8 mouse cellular contexts compared by ENCODE assay signal in genomic region chr9:51881386-51881785, GRCm38 (mm10).
DNase-seq lines count a peak whose midpoint lies in the region; ATAC-seq lines count a peak whose summit lies in the region.
"Had no signal": no experiment of that assay in that cellular context is flagged by ENCODE, and none has a peak within 500 bp of the region (broad histone marks: within the 10 kb centered on the region; RNA-seq: fewer than 3 reads in every experiment).

No protein-coding gene starts in this region.

- no peak overlapping the region for H3K9ac ChIP-seq in midbrain, embryonic 14.5 days (replicated peaks; ENCODE audit: low read length)
- H3K9ac ChIP-seq in midbrain, embryonic 13.5 days (replicated peaks), result no peak overlapping the region
- H3K9ac ChIP-seq: liver, embryonic 14.5 days had no signal

- H3K9me3 ChIP-seq in midbrain, embryonic 14.5 days (ENCODE audit: control insufficient read depth, low read length), result no peaks in the 10 kb centered on the region
- no peaks in the 10 kb centered on the region for H3K9me3 ChIP-seq in midbrain, embryonic 13.5 days

- H3K4me1 ChIP-seq in midbrain, embryonic 14.5 days (ENCODE audit: control insufficient read depth, insufficient read depth, low read length), result no peaks in the 10 kb centered on the region
- no peaks in the 10 kb centered on the region for H3K4me1 ChIP-seq in midbrain, embryonic 13.5 days (replicated peaks)

- H3K27ac ChIP-seq in midbrain, embryonic 14.5 days (replicated peaks; ENCODE audit: low read depth, low read length), result no peak overlapping the region
- no peak overlapping the region for H3K27ac ChIP-seq in midbrain, embryonic 13.5 days
- H3K27ac ChIP-seq: liver, embryonic 14.5 days had no signal

- no peak overlapping the region for H3K4me3 ChIP-seq in midbrain, embryonic 14.5 days (replicated peaks; ENCODE audit: low read depth, low read length)
- H3K4me3 ChIP-seq in midbrain, embryonic 13.5 days (replicated peaks), result no peak overlapping the region

- peak; percentile 3 for DNase-seq in midbrain, embryonic 14.5 days
- DNase-seq in embryo, embryonic 11 days, result peak; percentile 67
- peak; percentile 77 for DNase-seq in gastrocnemius, postnatal 25 days
- DNase-seq in mesoderm, embryonic 11.5 days (ENCODE audit: low read depth, low spot score), result peak; percentile 79
- DNase-seq in spleen, postnatal 4 days (ENCODE audit: low spot score in 2 of 2), result no peak
- DNase-seq in spleen, adult 12 weeks (ENCODE audit: low spot score), result no peak

- no peaks in the 10 kb centered on the region for H3K27me3 ChIP-seq in midbrain, embryonic 14.5 days (ENCODE audit: control insufficient read depth, insufficient read depth, low read length)
- H3K27me3 ChIP-seq in midbrain, embryonic 13.5 days, result no peaks in the 10 kb centered on the region

- no peaks in the 10 kb centered on the region for H3K36me3 ChIP-seq in midbrain, embryonic 14.5 days (ENCODE audit: control insufficient read depth, insufficient read depth, low read length)
- no peaks in the 10 kb centered on the region for H3K36me3 ChIP-seq in midbrain, embryonic 13.5 days

- WGBS in midbrain, embryonic 14.5 days, result 55% methylated on average over 4 of the region's 4 CpGs
- 49% methylated on average over 4 of the region's 4 CpGs for WGBS in midbrain, embryonic 13.5 days

- no peak for ATAC-seq in midbrain, embryonic 14.5 days (ENCODE audit: low FRiP score, low TSS enrichment)
- ATAC-seq in midbrain, embryonic 13.5 days, result no peak

- no peak overlapping the region for H3K4me2 ChIP-seq in midbrain, embryonic 14.5 days (ENCODE audit: low read length)
- no peak overlapping the region for H3K4me2 ChIP-seq in midbrain, embryonic 13.5 days (replicated peaks)

Comparison
In these comparisons a context has a peak if more than half of its experiments do, and no peak if none do; other contexts are left out.
1. DNase-seq: peak in midbrain, embryonic 14.5 days (single experiment), embryo, embryonic 11 days (single experiment), gastrocnemius, postnatal 25 days (single experiment) and mesoderm, embryonic 11.5 days (single experiment); none in spleen, postnatal 4 days (0 of 2) and spleen, adult 12 weeks (single experiment).